Mouse (Mus musculus): ENCODE data around the gene Cfi. TPM values are rescaled to one million over a fixed set of nuclear protein-coding genes. Genes with fewer than 3 reads are reported as not detected.
A peak's percentile ranks its signal among the peaks of the same experiment; 100 is the strongest.

Cfi gene
- total and polyA plus RNA-seq, 2 experiments from 2014 or later: 0.27 to 1.0 TPM

GRCm38 (mm10) chr3:129898886-129899285, 63.2 kb downstream of the Cfi start:
- no peak for ATAC-seq (ENCODE audit: insufficient read depth, low read depth)
- 54% methylated on average over 4 of the region's 4 CpGs for WGBS
- peaks cover 11% of the 10 kb centered on the region for H3K4me1 ChIP-seq (ENCODE audit: control insufficient read depth, insufficient read depth)

GRCm38 (mm10) chr3:129901271-129901809, 65.7 kb downstream of the Cfi start, which contains the start of gene Casp6:
Casp6 (plus strand) TSS chr3:129901425.
- Histone ChIP-seq H3K9me3 (replicated peaks; ENCODE audit: control insufficient read depth, low read length) (no peaks in the 10 kb centered on the region), H3K27me3 (ENCODE audit: control insufficient read depth, insufficient read depth, low read length) (no peaks in the 10 kb centered on the region), H3K4me2 (ENCODE audit: low read depth, low read length) (peak within 1 kb of the TSS; percentile 72), H3K4me3 (ENCODE audit: low read depth, low read length) (peak within 1 kb of the TSS; percentile 65), H3K9ac (replicated peaks; ENCODE audit: low read depth, low read length) (peak within 1 kb of the TSS; percentile 55), H3K4me1 (ENCODE audit: control insufficient read depth, insufficient read depth) (peaks cover 11% of the 10 kb centered on the region), H3K36me3 (replicated peaks; ENCODE audit: control insufficient read depth, insufficient read depth, low read length) (peaks cover 10% of the 10 kb centered on the region), H3K27ac (ENCODE audit: low read depth) (peak within 1 kb of the TSS; percentile 62)
- DNase-seq (ENCODE audit: low spot score) (peak; percentile 86), ATAC-seq (ENCODE audit: insufficient read depth, low read depth) (peak; percentile 94)
- WGBS: under 1% methylated on average over 34 of the region's 34 CpGs
- no peak for TF ChIP-seq CTCF (IDR thresholded peaks at IDR 0.05; ENCODE audit: low read depth)
- no peak for TF ChIP-seq EP300 (IDR thresholded peaks at IDR 0.05; ENCODE audit: low read depth)

More at GRCm38 (mm10) chr3:129898886-129899285, 63.2 kb downstream of the Cfi start:
- H3K9me3 ChIP-seq (replicated peaks; ENCODE audit: control insufficient read depth, low read length): no peaks in the 10 kb centered on the region
- no peaks in the 10 kb centered on the region for H3K27me3 ChIP-seq (ENCODE audit: control insufficient read depth, insufficient read depth, low read length)
- H3K36me3 ChIP-seq (replicated peaks; ENCODE audit: control insufficient read depth, insufficient read depth, low read length): peaks cover 7% of the 10 kb centered on the region; the same call in 1 of the 2 replicates
- H3K9ac ChIP-seq (replicated peaks; ENCODE audit: low read depth, low read length): no peak overlapping the region
- H3K27ac ChIP-seq (ENCODE audit: low read depth): no peak overlapping the region
- no peak for DNase-seq (ENCODE audit: low spot score)
- H3K4me2 ChIP-seq (ENCODE audit: low read depth, low read length): no peak overlapping the region
- TF ChIP-seq EP300 (IDR thresholded peaks at IDR 0.05; ENCODE audit: low read depth): no peak
- no peak for TF ChIP-seq CTCF (IDR thresholded peaks at IDR 0.05; ENCODE audit: low read depth)
- H3K4me3 ChIP-seq (ENCODE audit: low read depth, low read length): no peak overlapping the region

- WGBS: 83% methylated on average over 3 of the region's 3 CpGs
- H3K36me3 ChIP-seq (replicated peaks; ENCODE audit: control insufficient read depth, insufficient read depth, low read length): peaks cover 21% of the 10 kb centered on the region
- H3K4me1 ChIP-seq (ENCODE audit: control insufficient read depth, insufficient read depth): peaks cover 11% of the 10 kb centered on the region
- no peak overlapping the region for H3K9ac ChIP-seq (replicated peaks; ENCODE audit: low read depth, low read length)
- TF ChIP-seq CTCF (IDR thresholded peaks at IDR 0.05; ENCODE audit: low read depth): no peak
- TF ChIP-seq EP300 (IDR thresholded peaks at IDR 0.05; ENCODE audit: low read depth): no peak
- H3K4me2 ChIP-seq (ENCODE audit: low read depth, low read length): no peak overlapping the region
- no peak for DNase-seq (ENCODE audit: low spot score)
- H3K9me3 ChIP-seq (replicated peaks; ENCODE audit: control insufficient read depth, low read length): no peaks in the 10 kb centered on the region
- H3K4me3 ChIP-seq (ENCODE audit: low read depth, low read length): no peak overlapping the region
- H3K27me3 ChIP-seq (ENCODE audit: control insufficient read depth, insufficient read depth, low read length): no peaks in the 10 kb centered on the region
- no peak for ATAC-seq (ENCODE audit: insufficient read depth, low read depth)
- H3K27ac ChIP-seq (ENCODE audit: low read depth): no peak overlapping the region
These were observed 67.7 kb downstream of the Cfi start for GRCm38 (mm10) chr3:129903369-129903768.

GRCm38 (mm10) chr3:129903866-129904265, 68.2 kb downstream of the Cfi start:
- no peak overlapping the region for H3K4me2 ChIP-seq (ENCODE audit: low read depth, low read length)

GRCm38 (mm10) chr3:129904381-129905132, 68.9 kb downstream of the Cfi start:
- Histone ChIP-seq H3K9me3 (replicated peaks; ENCODE audit: control insufficient read depth, low read length) (no peaks in the 10 kb centered on the region), H3K9ac (replicated peaks; ENCODE audit: low read depth, low read length) (no peak overlapping the region), H3K27ac (ENCODE audit: low read depth) (no peak overlapping the region), H3K36me3 (replicated peaks; ENCODE audit: control insufficient read depth, insufficient read depth, low read length) (peaks cover 33% of the 10 kb centered on the region), H3K4me2 (ENCODE audit: low read depth, low read length) (no peak overlapping the region), H3K4me1 (ENCODE audit: control insufficient read depth, insufficient read depth) (peaks cover 11% of the 10 kb centered on the region), H3K27me3 (ENCODE audit: control insufficient read depth, insufficient read depth, low read length) (no peaks in the 10 kb centered on the region), H3K4me3 (ENCODE audit: low read depth, low read length) (no peak overlapping the region)
- ATAC-seq (ENCODE audit: insufficient read depth, low read depth) (no peak), DNase-seq (ENCODE audit: low spot score) (no peak)
- whole genome bisulfite sequencing: 80% methylated on average over 7 of the region's 7 CpGs
- TF ChIP-seq CTCF (IDR thresholded peaks at IDR 0.05; ENCODE audit: low read depth): no peak
- no peak for TF ChIP-seq EP300 (IDR thresholded peaks at IDR 0.05; ENCODE audit: low read depth)

More at GRCm38 (mm10) chr3:129903866-129904265, 68.2 kb downstream of the Cfi start:
- WGBS: 80% methylated on average over 8 of the region's 8 CpGs
- peaks cover 11% of the 10 kb centered on the region for H3K4me1 ChIP-seq (ENCODE audit: control insufficient read depth, insufficient read depth)
- H3K27ac ChIP-seq (ENCODE audit: low read depth): no peak overlapping the region
- ATAC-seq (ENCODE audit: insufficient read depth, low read depth) (no peak), DNase-seq (ENCODE audit: low spot score) (no peak)
- H3K36me3 ChIP-seq (replicated peaks; ENCODE audit: control insufficient read depth, insufficient read depth, low read length): peaks cover 26% of the 10 kb centered on the region
- no peak overlapping the region for H3K9ac ChIP-seq (replicated peaks; ENCODE audit: low read depth, low read length)
- no peak overlapping the region for H3K4me3 ChIP-seq (ENCODE audit: low read depth, low read length)
- TF ChIP-seq CTCF (IDR thresholded peaks at IDR 0.05; ENCODE audit: low read depth) (no peak), EP300 (IDR thresholded peaks at IDR 0.05; ENCODE audit: low read depth) (no peak)
- no peaks in the 10 kb centered on the region for H3K9me3 ChIP-seq (replicated peaks; ENCODE audit: control insufficient read depth, low read length)
- no peaks in the 10 kb centered on the region for H3K27me3 ChIP-seq (ENCODE audit: control insufficient read depth, insufficient read depth, low read length)

All from heart, postnatal 0 days (tissue).